Mouse (Mus musculus) brain, embryonic 14.5 days (tissue): Measurements from ENCODE around the gene Arhgdia. TPM values are rescaled to one million over a fixed set of nuclear protein-coding genes. Genes with fewer than 3 reads are reported as not detected.
A peak's percentile ranks its signal among the peaks of the same experiment; 100 is the strongest.
"Not testable (repeated sequence)": the region's sequence is repeated elsewhere in the genome, so short reads cannot be mapped to it uniquely, and the experiment has no call there.

Source experiments
- DNase-seq: peaks from one replicate; pipeline ENCODE4 v3.0.0-alpha.2; 2011; ENCODE audit warnings: low read depth
- CTCF ChIP-seq: fragments of 200-500 bp; IDR thresholded peaks from 2 replicates; pipeline ENCODE4 v1.5.1; 2012; ENCODE audit warnings: inconsistent platforms, mild to moderate bottlenecking, moderate library complexity, borderline replicate concordance; ENCODE audit not compliant: insufficient read depth, insufficient read length; ENCODE audit errors: extremely low read depth
- POLR2A ChIP-seq: fragments of 200-500 bp; IDR thresholded peaks from 2 replicates; pipeline ENCODE4 v1.6.1; 2012; ENCODE audit warnings: mild to moderate bottlenecking, inconsistent platforms, borderline replicate concordance; ENCODE audit not compliant: poor library complexity, insufficient read depth, insufficient read length, severe bottlenecking; ENCODE audit errors: extremely low read depth
- polyA plus RNA-seq: library from polyadenylated mRNA; depleted of rRNA; stranded (reverse); fragments of >200 nt; gene quantifications from 2 replicates; pipeline ENCODE4 v1.2.3, GENCODE M21; 2012

Arhgdia gene
- polyA plus RNA-seq, 1 experiment = 540 TPM

DNA sequence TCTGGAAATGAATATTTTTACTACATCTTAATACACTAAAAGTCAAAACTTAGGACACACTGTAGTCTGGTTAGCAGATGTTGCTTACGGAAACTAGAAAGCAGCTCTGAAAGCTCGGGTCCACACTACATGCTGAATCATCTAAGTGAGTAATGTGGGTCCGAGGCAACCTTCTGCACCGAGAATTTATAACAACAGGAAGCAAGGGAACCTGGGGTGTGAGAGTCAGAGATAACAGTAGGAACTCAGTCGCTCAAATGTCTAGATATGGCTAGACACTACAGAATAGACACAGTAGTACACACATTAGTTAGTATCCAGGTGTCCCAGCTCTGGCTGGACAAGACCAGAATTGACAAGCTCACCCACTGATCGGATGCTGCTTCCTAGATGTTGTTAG, 7.1 kb upstream of the Arhgdia start:
- no peak for DNase-seq
- TF ChIP-seq CTCF = no peak

DNA sequence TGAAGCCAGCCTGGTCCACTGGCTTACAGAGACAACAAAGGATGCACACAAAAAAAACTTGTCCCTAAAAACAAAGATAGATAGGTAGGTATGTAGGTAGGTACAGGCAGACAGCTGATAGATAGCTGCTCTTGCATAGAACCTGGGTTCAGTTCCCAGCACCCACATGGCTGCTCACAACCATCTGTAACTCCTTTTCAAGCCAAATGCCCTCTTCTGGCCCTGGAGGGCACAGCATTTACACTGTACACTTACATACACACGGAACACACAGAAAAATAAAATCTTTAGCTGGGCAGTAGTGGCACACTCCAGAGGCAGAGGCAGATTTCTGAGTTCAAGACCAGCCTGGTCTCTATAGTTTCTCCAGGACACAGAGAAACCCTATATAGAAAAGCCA, 2.5 kb upstream of the Arhgdia start:
- TF ChIP-seq CTCF = no peak
- no peak for TF ChIP-seq POLR2A
- no peak for DNase-seq

DNA sequence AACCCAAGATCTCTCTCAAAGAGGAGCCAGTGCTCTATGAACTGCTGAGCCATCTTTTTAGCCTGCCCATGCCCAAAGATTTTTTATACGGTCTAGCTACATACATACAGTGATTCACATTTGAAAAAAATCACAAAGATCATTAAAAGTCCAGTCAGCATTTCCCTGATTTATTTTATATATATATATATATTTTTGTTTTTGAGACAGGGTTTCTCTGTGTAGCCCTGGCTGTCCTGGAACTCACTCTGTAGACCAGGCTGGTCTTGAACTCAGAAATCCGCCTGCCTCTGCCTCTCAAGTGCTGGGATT, 1.5 kb upstream of the Arhgdia start:
- DNase-seq = not testable (repeated sequence)

DNA sequence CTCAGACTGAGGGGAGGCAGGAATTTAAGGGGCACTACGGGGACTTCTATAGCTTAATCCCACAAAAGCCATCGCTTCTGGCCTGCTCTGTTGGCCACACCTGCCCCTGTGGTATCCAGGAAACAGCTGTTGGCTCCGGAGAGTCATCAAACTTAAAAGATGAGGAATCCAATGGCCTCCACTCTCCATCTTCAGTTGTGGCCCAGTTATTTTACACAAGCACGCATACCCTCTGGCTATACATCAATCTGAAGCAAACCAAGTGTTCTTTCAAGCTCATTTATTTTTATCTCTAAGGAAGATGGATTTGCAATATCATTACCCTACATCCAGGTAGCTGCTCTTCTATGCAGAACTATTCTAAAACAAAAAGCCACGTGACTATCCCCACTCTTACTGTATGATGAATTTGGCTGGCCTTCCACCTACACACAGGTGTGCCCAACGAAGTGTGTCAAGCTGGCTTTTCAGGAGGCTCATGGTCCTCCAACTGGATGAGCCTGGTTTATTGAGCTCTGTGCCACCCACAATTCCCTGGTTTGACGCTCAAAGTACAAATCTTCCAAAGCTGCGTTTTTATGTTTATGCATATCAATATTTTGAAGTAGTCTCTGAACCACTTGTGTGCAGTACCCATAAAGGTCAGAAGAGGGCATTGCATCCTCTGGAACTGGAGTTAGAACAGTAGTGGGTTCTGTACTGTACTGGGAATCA, 1.0 kb upstream of the Arhgdia start:
- TF ChIP-seq CTCF = peak; percentile 20; the same call in 1 of the 2 replicates
- TF ChIP-seq POLR2A = no peak
- peak; percentile 18 for DNase-seq

DNA sequence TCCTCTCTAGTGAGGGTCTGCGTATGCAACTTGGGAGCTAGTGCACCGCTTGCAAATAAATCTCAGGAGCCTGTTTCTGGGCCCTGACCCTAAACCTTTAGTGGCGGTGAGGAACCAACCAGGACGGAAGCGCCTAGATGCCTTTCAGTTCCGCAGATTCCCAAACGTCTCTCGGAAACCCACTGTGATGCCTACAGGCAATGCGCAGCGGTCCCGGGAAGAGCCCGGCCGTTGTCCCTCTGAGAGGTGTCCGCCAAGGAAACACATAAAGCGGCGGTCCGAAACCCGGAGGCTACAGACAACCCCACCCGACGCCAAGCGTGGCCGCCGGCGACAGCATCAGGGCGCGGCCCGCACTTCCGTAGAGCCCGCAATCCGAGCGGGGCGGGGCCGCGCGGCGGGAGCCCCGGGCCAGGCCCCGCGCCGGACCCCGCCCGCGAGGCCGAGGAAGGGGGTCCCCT, 523 bp downstream of the Arhgdia start:
- no peak for TF ChIP-seq POLR2A
- DNase-seq = peak; percentile 37

DNA sequence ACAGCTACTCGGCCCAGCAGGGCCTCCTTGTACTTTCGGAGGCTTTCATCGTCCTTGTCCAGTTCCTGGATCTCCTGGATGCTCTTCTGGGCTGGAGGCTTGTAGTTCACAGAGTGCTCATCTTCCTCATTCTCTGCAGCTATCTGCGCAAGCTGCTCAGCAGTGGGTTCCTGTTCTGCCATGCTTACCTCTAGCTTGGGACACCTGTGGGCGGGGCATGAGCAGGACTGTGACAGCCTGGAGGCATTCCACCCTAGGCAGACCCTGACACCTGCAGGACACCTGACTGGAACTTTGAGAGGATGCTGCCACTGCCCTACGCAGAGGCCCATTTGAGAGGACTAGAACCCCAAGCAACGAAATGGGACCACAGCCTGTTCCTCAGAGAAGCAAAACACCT, 1.2 kb downstream of the Arhgdia start:
- DNase-seq = no peak
- no peak for TF ChIP-seq POLR2A
- no peak for TF ChIP-seq CTCF

DNA sequence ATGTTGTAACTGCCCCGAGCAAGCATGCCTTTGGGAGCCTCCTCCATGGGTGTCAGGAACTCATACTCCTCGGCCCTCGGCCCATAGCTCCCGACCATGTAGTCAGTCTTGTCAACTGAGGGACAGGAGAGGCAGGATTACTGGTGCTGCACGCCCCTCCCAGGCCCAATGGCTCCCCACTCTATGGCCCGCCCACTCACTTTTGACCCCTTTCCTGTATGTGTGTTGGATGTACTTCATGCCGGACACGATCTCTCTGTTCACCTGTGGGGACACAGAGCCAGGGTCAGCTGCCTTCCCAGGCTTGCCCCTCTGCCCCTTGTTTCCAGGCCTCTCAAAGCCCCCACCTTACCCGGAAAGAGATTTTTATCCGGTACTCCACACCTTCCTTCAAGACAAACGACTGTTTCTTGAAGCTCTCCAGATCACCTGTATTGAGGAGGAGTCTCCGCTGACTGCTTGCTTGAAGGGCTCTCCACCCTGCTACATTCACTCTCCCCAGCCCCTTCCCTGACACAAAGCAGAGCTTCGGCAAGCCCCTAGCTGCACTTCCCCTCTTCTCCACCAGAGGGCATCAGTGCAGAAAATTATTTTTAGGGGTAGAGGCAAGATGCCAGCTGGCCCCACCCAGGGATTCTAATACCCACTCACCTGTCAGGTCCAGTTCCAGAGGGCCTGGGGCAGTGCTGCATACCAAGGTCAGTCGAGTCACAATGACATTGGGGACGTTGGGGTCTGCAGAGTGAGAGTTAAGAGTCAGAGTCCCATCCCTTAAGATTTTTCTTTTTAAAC, 1.9 kb downstream of the Arhgdia start:
- no peak for TF ChIP-seq POLR2A
- TF ChIP-seq CTCF = peak; percentile 89
- DNase-seq = peak; percentile 68

DNA sequence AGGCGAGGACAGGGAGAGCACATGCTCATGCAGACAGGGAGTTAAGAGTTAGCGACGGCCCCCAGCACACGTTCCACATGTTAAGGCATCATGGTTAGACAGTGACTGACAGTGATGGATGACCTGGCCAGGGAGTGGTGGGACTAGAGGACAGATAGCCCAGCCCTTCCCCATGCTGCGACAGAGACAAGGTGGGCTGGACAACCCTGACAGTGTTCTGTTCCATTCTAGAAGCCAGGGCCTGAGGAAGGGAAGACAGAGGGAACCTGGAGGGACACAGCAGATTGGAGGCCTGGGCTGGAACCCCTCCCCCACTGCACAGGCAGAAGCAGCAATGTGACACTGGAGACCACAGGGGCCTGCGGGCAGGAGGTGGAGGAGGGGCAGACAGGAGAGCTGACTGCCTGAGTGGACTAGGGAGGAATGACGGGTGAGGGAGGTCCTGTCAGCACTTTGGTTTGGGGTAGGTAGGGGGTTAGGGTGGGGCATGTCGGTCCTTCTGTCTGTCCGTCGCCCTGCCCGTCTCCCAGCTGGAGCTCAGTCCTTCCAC, 2.7 kb downstream of the Arhgdia start:
- TF ChIP-seq CTCF = no peak
- no peak for TF ChIP-seq POLR2A
- no peak for DNase-seq

DNA sequence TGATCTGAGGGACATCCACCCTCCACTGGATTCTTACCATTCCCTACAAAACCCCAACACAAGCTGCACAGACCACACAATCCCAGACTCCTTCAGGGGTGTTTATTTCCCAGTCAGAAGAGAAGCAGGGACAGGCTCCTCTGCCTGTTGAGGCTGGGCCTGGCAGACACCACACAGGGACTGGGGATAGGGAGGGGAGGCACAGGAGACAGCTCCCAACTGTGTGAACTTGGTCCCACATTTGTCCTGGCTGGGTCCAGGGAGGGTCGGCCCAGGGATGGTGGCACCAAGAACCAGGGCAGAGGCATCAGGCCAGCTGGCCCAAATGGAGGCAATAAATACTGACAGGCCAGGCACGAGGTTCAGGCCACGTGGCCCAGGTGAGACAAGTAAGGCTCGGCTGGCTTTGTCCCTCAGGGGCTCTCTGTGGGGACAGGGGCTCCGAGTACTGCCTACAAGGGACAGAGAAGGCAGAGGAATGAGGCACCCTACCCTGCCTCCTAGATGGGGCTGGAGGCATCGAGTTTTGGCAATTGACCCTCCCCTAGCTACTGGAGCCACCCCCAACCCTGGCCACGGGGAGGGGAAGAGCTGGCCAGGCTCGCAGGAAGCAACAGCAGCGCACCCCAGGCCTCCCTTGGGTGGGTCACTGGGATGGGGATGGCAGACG, 3.3 kb downstream of the Arhgdia start:
- DNase-seq = no peak
- TF ChIP-seq CTCF = no peak
- no peak for TF ChIP-seq POLR2A

DNA sequence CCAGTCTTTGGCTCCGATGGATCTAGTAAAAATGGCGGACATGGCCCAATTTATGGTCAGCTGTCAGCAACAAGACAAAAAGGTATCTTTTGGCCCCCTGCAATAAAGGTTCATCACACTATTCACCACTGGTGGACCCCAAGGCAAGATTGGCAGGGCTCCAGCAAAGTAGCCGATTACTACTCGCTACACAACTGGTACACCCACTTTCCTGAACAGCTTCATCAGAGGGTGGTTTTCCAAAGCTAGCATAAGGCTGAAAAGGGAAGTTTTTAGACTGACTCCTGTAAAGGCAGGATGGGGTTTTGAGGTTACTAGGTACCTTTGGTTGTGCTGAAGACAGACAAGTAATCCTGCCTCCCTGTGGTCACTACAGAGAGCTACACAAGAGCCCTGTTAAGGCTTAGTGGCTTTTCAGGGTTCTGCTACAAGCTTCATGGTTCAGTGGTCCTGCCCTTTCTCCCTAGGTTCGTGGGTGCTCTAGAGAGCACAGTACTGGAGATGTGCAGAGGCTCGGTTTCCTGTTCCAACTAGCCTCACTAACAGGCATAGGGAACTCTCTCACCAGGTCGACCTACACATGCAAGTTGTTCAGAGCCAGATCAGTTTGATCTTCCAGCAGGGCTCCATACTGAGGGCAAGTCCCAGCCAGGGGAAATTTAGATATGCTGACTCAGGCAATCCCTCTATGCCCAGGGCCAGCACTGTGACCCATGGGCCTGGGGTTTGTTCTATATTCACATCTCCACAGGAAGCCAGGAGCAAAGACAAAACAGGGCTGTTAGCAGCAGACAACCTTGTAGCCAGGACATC, 4.0 kb downstream of the Arhgdia start:
- DNase-seq = peak; percentile 35
- no peak for TF ChIP-seq POLR2A
- TF ChIP-seq CTCF = peak; percentile 37; the same call in 1 of the 2 replicates

DNA sequence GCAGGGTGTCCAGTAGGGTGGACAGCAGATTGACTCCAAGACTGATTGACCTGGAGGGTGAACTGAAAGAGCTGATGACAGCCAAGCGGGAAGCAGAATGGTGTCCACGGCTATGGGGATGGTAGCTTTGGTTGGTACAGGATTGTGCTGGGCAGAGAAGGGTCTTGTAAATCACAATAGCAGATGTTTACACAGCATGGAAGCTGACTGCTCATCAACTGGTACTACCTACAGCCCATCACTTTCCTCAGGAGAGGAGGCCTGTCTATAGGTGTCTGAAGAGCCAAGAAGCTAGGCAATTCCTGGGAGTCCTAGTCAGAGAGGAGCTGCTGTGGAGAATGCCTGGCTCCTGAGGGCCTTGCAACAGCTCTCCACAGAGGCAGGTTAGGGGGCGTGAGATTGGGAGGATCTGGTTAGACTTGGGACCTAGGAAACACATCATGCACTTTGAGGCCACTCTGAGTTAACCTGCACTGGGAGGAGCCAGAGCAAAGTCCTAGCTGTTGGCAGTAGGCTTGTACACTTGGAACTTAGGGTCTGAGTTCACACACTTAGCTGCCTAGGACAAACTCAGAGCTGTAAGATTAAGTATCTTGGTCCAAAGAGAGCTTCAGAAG, 5.0 kb downstream of the Arhgdia start:
- no peak for DNase-seq
- TF ChIP-seq POLR2A (no peak), CTCF (no peak)

DNA sequence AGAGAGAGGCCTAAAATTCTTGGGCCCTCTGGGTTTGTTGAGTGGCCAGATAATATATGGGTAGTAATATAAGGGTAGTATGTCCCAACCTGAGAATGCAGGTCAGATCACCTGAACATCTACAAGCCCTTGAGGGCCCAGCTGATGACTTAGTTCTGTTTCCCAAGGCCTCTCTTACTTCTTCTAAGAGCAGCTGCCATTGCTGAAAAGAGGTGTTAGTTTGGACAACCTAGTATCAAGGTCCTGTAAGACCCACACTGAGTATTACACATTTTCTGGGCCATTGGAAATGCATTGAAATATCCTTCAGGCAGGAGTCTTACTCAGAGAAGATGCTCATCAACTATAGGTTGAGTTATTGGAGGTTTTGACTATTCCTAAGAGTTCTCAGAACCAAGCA, 5.5 kb downstream of the Arhgdia start:
- TF ChIP-seq POLR2A = no peak
- no peak for DNase-seq
